Mouse (Mus musculus) thymus, adult 2 months (tissue): Measurements from ENCODE around the gene Cyth2. TPM values are rescaled to one million over a fixed set of nuclear protein-coding genes. Genes with fewer than 3 reads are reported as not detected.
A peak's percentile ranks its signal among the peaks of the same experiment; 100 is the strongest.

Experiments used
- DNase-seq: peaks from one replicate; pipeline ENCODE4 v3.0.0; 2021
- H3K27ac ChIP-seq: fragments of 200-500 bp; 2 replicates; pipeline ENCODE4 v1.5.1; 2012; ENCODE audit warnings: low read length, control low read depth; ENCODE audit not compliant: control insufficient read depth, insufficient read depth
- H3K27me3 ChIP-seq: fragments of 200-500 bp; 2 replicates; pipeline ENCODE4 v1.6.1; 2012; ENCODE audit warnings: mild to moderate bottlenecking, low read length, moderate library complexity, mixed read lengths; ENCODE audit not compliant: control insufficient read depth, insufficient read depth
- H3K36me3 ChIP-seq: fragments of 200-500 bp; 2 replicates; pipeline ENCODE4 v1.6.1; 2012; ENCODE audit warnings: mild to moderate bottlenecking, low read length, moderate library complexity; ENCODE audit not compliant: control insufficient read depth, insufficient read depth
- H3K4me1 ChIP-seq: fragments of 200-500 bp; replicated peaks from 2 replicates; pipeline ENCODE4 v1.6.1; 2012; ENCODE audit warnings: low read length; ENCODE audit not compliant: control insufficient read depth, insufficient read depth
- H3K4me3 ChIP-seq: fragments of 200-500 bp; 2 replicates; pipeline ENCODE4 v1.5.1; 2012; ENCODE audit warnings: mild to moderate bottlenecking, low read length, control low read depth, moderate library complexity; ENCODE audit not compliant: control insufficient read depth, insufficient read depth
- CTCF ChIP-seq: fragments of 200-500 bp; IDR thresholded peaks from 2 replicates; pipeline ENCODE4 v1.5.1; 2012; ENCODE audit warnings: mild to moderate bottlenecking, control low read depth, low read length, moderate library complexity, borderline replicate concordance; ENCODE audit not compliant: control insufficient read depth, poor library complexity, insufficient read depth; ENCODE audit errors: extremely low read depth
- POLR2A ChIP-seq: fragments of 200-500 bp; IDR thresholded peaks from 2 replicates; pipeline ENCODE4 v1.6.1; 2012; ENCODE audit warnings: mild to moderate bottlenecking, low read length, control low read depth, moderate library complexity; ENCODE audit not compliant: control insufficient read depth, poor library complexity, insufficient read depth; ENCODE audit errors: extremely low read depth
- WGBS: fragments of 180-500 bp; shearing (Covaris S2); methylation state at CpG from one replicate; pipeline ENCODE4 v1.1.7; 2018; 5-methylcytosine and 5-hydroxymethylcytosine counted together
- polyA plus RNA-seq: library from polyadenylated mRNA; depleted of rRNA; stranded (reverse); fragments of >200 nt; gene quantifications from 2 replicates; pipeline ENCODE4 v1.2.3, GENCODE M21; 2012; rRNA removed

The Cyth2 gene
- polyA plus RNA-seq: 65.8 and 71.5 TPM in 2 replicates

DNA sequence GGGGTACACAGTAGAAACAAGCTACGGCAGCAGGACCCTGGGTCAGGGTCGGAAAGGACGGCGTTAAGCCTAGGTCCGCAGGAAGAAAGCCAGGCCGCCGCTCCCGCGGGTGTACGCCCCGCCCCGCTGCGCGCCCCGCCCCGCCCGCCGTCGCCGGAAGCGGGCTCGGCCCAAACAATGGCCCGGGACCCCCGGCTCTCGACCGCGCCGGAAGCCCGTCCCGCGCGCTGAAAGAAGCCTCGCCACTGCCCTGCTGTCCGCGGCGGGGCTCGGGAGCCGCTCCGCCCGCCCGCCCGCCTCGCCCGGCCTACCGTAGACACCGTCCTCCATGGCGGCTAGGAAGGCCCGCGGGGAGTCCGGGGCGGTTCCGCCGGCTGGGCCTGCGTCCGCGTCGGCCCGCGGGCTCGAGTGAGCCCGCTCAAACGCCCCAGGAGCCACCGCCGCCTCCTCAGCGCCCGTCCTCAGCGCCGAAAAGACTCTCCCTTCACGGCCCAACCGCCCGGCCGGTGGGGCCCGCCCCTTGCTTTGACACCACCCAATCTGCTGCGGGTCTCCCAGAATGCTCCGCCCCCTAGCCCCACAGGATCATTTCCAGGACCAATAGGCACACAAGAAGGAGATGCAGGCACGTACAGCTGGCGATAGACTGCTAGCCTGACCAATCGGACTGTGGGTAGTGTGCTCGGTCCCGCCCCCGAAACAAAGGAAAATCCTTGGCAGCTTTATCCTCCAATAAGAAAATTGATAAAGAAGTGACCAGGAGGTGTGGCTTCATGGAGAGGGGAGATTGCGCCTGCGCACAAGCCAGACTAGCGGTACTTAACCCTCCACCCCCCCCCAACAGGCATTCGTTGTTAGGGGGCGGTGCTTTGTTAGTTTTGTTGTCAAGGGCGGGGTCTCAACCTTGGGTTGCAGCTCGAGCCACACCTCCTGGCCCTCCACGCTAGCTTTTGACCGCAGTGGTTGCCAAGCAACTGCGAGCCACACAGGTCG, at the start of gene Cyth2:
Gene Cyth2 (minus strand): TSS at position 795 of the 993 bp plus-strand sequence.
- TF ChIP-seq CTCF (no peak; the same call in 1 of the 2 replicates), POLR2A (peak; percentile 70; the same call in 1 of the 2 replicates)
- peak; percentile 99 for DNase-seq
- no peaks in the 10 kb centered on the region for H3K27me3 ChIP-seq
- peaks cover 16% of the 10 kb centered on the region for H3K4me1 ChIP-seq
- WGBS: under 1% methylated on average over 92 of the region's 92 CpGs
- H3K27ac ChIP-seq: peak within 1 kb of the TSS; percentile 80
- H3K4me3 ChIP-seq: peak within 1 kb of the TSS; percentile 92
- peaks cover 35% of the 10 kb centered on the region for H3K36me3 ChIP-seq

DNA sequence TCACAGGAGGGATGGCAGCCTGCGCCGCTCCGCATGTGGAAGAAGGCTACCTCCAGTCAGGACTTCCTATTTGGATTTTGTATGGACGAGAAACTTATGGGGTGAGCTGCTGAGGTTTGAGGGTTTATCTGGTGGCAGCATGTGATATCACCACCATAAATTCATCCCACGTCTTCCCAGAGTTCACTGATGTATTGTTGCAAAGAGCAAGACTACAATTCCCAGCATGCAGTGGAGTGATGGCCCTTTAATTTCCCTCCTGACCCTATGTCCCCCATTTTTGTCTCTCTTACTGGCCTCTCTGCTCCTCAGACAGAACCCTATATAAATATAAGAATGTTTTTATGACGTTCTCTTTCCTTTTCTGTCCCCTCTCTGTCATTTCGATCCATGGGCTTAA, 48.4 kb upstream of the Cyth2 start:
- Histone ChIP-seq H3K4me3 (no peak overlapping the region), H3K27me3 (no peaks in the 10 kb centered on the region), H3K36me3 (no peaks in the 10 kb centered on the region), H3K4me1 (peaks cover 12% of the 10 kb centered on the region), H3K27ac (no peak overlapping the region)
- no peak for DNase-seq
- 93% methylated on average over 7 of the region's 7 CpGs for WGBS
- TF ChIP-seq POLR2A: no peak
- no peak for TF ChIP-seq CTCF

DNA sequence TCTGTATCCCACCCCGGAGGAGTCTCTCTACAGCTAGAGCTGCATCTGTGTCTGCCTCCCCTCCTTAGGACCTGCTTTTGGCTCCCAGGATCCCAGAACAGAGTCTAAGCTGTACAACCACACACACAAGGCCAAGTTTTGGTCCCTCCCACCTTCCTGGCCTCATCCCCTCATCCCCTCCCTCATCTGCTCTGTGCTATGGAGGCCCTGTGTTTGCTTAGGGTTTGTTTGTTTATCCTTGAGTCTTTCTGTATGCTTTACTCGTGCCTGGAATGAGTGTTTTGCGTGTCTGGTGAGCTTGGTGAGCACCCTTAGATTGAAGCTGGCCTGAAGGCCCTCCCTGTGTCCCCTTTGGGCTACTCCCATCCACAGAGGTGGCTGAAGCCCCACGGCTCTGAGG, 44.6 kb upstream of the Cyth2 start:
- DNase-seq: no peak
- Histone ChIP-seq H3K4me3 (no peak overlapping the region), H3K27me3 (peaks cover 8% of the 10 kb centered on the region; the same call in 1 of the 2 replicates), H3K36me3 (no peaks in the 10 kb centered on the region), H3K4me1 (peaks cover 3% of the 10 kb centered on the region), H3K27ac (no peak overlapping the region)
- 90% methylated on average over 4 of the region's 4 CpGs for WGBS
- TF ChIP-seq CTCF (no peak), POLR2A (no peak)

DNA sequence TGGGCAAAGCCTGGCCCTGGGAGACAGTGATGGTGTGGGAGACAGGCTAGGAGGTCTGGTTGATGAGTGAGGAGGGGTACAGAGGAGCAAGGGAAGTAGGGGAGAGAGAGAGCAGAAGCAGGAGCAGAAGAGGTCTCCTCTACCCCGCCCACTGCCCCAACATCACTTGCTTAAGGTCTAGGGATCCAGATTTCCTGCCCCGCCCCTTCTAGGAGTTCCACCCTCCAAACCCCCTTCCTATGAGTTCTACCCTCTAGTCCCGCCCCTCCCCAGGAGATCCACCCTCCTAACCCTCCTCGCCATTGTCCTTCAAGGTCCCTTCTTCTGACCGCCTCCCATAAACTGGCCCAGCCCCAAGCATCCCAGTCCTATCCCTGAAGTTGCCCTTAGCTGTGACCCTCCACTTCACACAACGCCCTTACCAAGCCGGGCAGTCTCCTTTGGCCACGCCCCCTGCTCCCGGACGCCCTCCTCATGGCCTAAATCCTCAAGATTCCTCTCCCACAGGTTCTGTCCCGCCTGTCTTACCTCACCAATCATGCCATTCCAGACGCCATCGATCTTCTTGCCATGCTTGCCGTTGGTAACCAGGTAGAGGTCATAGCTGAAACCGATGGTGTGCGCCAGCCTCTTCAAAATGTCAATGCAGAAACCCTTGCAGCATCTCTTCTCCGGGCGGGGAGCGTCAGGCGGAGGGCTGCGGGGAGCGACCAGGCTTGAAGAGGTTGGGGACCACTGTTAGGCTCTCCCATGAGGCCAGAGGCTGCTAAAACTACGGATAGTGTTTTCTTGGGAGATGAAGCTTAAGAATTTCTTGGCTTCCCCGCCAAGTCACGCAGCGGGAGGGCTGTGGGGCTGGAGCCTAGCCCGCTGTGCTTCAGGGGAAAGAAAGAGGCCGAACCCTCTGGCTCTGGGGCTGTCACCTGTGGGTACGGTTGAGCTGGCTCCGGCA, 42.8 kb upstream of the Cyth2 start:
- no peak overlapping the region for H3K4me3 ChIP-seq
- no peak for TF ChIP-seq POLR2A
- no peak for TF ChIP-seq CTCF
- H3K27ac ChIP-seq: no peak overlapping the region
- no peaks in the 10 kb centered on the region for H3K36me3 ChIP-seq
- WGBS: 8% methylated on average over 30 of the region's 30 CpGs
- peaks cover 8% of the 10 kb centered on the region; the same call in 1 of the 2 replicates for H3K27me3 ChIP-seq
- no peak for DNase-seq
- peaks cover 3% of the 10 kb centered on the region for H3K4me1 ChIP-seq

DNA sequence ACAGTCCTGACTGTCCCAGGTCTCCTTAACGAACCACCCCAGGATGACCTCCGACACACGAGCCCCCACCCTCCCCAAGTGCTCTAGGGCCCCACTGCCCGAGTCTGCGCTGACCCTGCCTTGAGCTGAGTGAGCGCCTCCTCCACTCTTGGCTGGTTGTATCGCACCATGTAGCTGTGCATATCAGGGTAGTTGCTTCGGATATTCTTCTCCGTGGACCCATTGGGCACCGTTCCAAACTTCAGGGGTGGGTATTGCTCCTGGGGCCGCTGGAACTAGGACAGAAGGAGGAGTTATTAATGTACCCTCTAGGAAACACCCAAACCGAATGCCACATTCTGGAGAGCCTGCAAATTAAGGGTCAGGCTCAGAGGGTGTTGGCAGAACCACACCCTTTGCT, 38.7 kb upstream of the Cyth2 start:
- H3K27me3 ChIP-seq: peaks cover 8% of the 10 kb centered on the region; the same call in 1 of the 2 replicates
- no peaks in the 10 kb centered on the region for H3K36me3 ChIP-seq
- no peak overlapping the region for H3K4me3 ChIP-seq
- WGBS: 93% methylated on average over 12 of the region's 12 CpGs
- peaks cover 3% of the 10 kb centered on the region for H3K4me1 ChIP-seq
- DNase-seq: no peak
- TF ChIP-seq POLR2A (no peak), CTCF (no peak)
- no peak overlapping the region for H3K27ac ChIP-seq

DNA sequence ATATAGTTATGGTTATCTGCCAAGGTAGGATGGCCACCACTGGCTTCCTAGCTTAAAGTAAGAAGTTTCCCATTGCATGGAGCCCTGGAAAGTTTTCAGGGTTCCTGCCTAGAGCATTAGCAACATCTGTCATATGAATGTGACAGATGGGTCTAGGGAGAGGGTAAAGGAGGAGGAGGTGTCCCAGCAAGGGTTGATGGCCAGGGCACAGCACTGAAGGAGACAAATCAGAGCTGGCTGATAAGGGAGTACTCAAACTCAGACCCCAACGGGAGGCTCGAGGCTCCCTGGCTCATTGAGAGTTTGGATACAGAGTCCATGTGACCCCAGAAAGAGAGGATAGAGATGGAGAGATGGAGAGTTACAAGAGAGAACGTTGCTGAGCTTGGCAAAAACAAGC, 36.3 kb upstream of the Cyth2 start:
- no peaks in the 10 kb centered on the region; the same call in 1 of the 2 replicates for H3K27me3 ChIP-seq
- H3K4me3 ChIP-seq: no peak overlapping the region
- TF ChIP-seq POLR2A: no peak
- TF ChIP-seq CTCF: no peak
- H3K4me1 ChIP-seq: no peaks in the 10 kb centered on the region
- no peaks in the 10 kb centered on the region for H3K36me3 ChIP-seq
- WGBS: 87% methylated on average over 3 of the region's 3 CpGs
- H3K27ac ChIP-seq: no peak overlapping the region
- no peak for DNase-seq
